Mouse (Mus musculus): ENCODE results near the gene Cnbp. TPM values are rescaled to one million over a fixed set of nuclear protein-coding genes. Genes with fewer than 3 reads are reported as not detected.

Cnbp gene
- polyA plus RNA-seq, 1 experiment from 2014 or later: 1,396 TPM

DNA sequence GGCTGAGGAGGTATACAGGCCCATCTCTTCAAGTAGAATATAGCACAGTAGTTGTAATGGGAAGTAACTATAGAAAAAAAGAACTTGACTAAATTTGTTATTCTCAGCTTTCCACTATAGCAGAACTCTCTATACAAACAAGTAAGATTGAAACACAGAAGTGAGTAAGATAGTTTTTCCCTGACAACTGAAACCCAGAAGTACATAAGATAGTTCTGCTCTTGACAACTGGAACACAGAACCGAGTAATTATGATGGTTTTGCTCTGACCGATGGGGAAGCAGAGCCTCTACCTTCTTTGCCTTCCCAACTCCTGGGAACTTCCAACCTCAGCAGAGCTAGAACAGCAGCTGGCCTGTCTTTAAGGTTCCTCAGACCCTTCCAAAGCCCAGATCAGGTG lies 41.8 kb downstream of the Cnbp start:
- WGBS: 98% methylated on average over 2 of the region's 2 CpGs
- no peak for DNase-seq (ENCODE audit: low spot score)
- H3K9me3 ChIP-seq (replicated peaks): no peaks in the 10 kb centered on the region
- peaks cover 31% of the 10 kb centered on the region for H3K4me1 ChIP-seq
- H3K4me3 ChIP-seq: no peak overlapping the region
- peaks cover 11% of the 10 kb centered on the region for H3K36me3 ChIP-seq
- H3K27ac ChIP-seq (replicated peaks): no peak overlapping the region
- H3K27me3 ChIP-seq (ENCODE audit: low read depth, poor library complexity, severe bottlenecking): peaks cover 28% of the 10 kb centered on the region

DNA sequence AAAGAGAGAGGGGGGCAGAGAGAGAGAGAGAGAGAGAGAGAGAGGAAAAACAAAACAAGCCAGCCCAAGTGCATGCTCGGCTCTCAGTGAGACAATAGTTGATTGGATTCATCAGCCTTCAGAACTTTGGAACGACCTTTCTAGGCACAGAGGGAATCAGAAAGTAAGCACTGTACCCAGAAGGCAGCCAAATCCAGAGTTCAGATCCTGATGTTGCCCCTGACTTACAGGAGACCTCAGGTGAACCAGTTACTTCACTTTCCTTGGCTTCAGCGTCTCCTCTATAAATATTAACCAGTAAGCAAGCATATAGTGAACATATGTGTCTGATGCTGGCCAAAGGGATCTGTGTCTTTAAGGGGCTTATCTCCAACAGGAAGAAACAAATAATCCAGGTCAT lies 42.4 kb downstream of the Cnbp start:
- H3K36me3 ChIP-seq: peaks cover 6% of the 10 kb centered on the region
- H3K27me3 ChIP-seq (ENCODE audit: low read depth, poor library complexity, severe bottlenecking): peaks cover 24% of the 10 kb centered on the region
- peaks cover 31% of the 10 kb centered on the region for H3K4me1 ChIP-seq
- H3K4me3 ChIP-seq: no peak overlapping the region
- no peak overlapping the region for H3K27ac ChIP-seq (replicated peaks)
- no peaks in the 10 kb centered on the region for H3K9me3 ChIP-seq (replicated peaks)
- 75% methylated on average over 3 of the region's 3 CpGs for WGBS
- DNase-seq (ENCODE audit: low spot score): no peak

DNA sequence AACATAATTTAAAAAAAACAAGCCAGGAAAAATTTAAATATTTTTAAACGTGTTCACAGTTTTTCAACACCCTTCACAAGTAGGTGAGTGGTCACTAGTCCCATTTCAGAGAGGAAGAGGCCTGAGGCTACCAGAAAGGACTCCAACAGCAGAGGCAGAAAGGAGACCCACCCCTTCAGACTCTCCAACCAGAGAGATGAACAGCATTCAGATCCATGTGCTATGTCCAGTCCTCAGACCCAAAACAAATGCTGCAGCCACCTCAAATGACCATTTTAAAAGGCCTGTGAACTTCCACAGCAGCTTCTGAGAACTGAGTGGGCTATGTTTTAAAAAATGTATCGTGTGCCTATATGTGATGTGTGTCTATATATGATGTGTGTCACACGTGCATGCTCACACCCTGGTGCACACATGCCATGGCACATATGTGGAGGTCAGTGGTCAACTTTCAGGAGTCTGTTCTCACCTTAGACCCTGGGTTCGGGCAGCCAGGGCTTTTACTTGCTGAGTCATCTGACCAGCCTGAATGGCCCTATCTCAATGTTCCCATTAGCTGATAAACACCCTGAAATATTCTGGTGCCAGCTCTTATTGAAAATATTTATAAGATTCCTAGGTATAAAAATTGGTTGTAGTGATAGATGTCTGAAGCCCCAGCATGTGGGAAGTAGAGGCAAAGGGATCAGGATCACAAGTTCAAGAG lies 43.0 kb downstream of the Cnbp start:
- H3K27me3 ChIP-seq (ENCODE audit: low read depth, poor library complexity, severe bottlenecking): peaks cover 18% of the 10 kb centered on the region
- no peak overlapping the region for H3K4me3 ChIP-seq
- no peaks in the 10 kb centered on the region for H3K9me3 ChIP-seq (replicated peaks)
- H3K36me3 ChIP-seq: peaks cover under 1% of the 10 kb centered on the region; the same call in 1 of the 2 replicates
- no peak overlapping the region for H3K27ac ChIP-seq (replicated peaks)
- 88% methylated on average over 4 of the region's 4 CpGs for WGBS
- no peak for DNase-seq (ENCODE audit: low spot score)
- peaks cover 31% of the 10 kb centered on the region for H3K4me1 ChIP-seq

DNA sequence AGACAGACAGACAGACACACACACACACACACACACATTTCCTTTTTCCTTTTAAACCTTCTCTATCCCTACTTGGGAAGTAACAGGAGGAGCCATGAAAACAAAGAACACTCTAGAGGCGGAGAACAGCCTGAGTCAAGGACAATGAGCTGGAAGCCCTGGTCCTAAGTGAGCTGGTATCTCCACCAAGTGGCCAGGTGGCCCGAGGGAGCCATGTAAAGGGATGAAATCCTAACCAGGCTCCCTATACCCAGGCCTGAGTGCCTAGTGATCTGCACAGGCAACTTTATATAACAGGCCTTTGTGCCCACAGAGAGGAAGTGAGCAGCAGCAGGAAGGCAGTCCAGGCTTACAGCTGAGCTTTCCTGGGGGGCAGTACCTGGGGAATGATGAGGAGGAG lies 44.0 kb downstream of the Cnbp start:
- H3K27ac ChIP-seq (replicated peaks): no peak overlapping the region
- peaks cover 22% of the 10 kb centered on the region for H3K4me1 ChIP-seq
- H3K4me3 ChIP-seq: no peak overlapping the region
- peaks cover 3% of the 10 kb centered on the region; the same call in 1 of the 2 replicates for H3K36me3 ChIP-seq
- H3K27me3 ChIP-seq (ENCODE audit: low read depth, poor library complexity, severe bottlenecking): peaks cover 15% of the 10 kb centered on the region
- DNase-seq (ENCODE audit: low spot score): no peak
- 57% methylated on average over 2 of the region's 2 CpGs for WGBS
- H3K9me3 ChIP-seq (replicated peaks): no peaks in the 10 kb centered on the region

DNA sequence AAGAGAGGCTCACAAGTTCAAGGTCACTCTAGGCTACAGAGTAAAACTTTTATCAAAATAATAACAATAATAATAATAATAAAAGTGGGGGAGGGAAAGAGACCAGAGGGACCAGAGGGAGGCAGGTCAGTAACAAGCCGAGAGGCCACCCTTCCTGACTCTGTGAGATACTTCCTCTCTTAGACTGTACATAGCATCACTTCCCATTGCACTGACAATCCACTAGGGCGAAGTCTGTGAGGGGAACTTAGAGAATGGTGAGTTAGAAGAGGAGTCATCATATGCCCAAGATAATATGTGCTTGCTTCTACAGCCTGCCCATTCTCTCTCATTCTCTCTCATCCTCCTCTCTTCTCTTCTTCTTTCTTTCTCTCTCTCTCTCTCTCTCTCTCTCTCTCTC lies 44.9 kb downstream of the Cnbp start:
- Histone ChIP-seq H3K27me3 (ENCODE audit: low read depth, poor library complexity, severe bottlenecking) (peaks cover 15% of the 10 kb centered on the region), H3K4me3 (no peak overlapping the region), H3K27ac (replicated peaks) (no peak overlapping the region), H3K9me3 (replicated peaks) (no peaks in the 10 kb centered on the region), H3K36me3 (peaks cover 3% of the 10 kb centered on the region; the same call in 1 of the 2 replicates), H3K4me1 (peaks cover 14% of the 10 kb centered on the region)
- no peak for DNase-seq (ENCODE audit: low spot score)
- WGBS: 82% methylated on average over 2 of the region's 2 CpGs

DNA sequence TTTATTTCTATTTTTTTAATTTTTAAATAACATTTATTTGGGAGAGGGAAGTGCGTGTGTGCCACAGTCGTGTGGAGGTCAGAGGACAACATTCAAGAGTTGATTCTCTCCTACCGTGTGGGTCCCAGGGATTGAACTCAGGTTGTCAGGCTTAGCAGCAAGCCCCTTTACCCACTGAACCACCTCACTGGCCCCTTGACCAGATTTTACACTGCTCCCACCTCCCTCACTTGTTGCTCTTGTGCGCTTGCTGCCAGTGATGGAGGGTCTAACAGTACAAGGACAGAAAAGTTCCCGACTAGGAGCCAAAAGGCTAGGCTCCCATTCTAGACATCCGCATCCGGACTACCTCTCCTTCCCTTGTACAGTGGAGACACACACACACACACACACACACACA lies 45.5 kb downstream of the Cnbp start:
- H3K36me3 ChIP-seq: peaks cover 3% of the 10 kb centered on the region; the same call in 1 of the 2 replicates
- no peaks in the 10 kb centered on the region for H3K9me3 ChIP-seq (replicated peaks)
- peaks cover 9% of the 10 kb centered on the region for H3K4me1 ChIP-seq
- H3K4me3 ChIP-seq: no peak overlapping the region
- no peak overlapping the region for H3K27ac ChIP-seq (replicated peaks)
- peaks cover 13% of the 10 kb centered on the region for H3K27me3 ChIP-seq (ENCODE audit: low read depth, poor library complexity, severe bottlenecking)
- no peak for DNase-seq (ENCODE audit: low spot score)
- WGBS: 88% methylated on average over 7 of the region's 7 CpGs

DNA sequence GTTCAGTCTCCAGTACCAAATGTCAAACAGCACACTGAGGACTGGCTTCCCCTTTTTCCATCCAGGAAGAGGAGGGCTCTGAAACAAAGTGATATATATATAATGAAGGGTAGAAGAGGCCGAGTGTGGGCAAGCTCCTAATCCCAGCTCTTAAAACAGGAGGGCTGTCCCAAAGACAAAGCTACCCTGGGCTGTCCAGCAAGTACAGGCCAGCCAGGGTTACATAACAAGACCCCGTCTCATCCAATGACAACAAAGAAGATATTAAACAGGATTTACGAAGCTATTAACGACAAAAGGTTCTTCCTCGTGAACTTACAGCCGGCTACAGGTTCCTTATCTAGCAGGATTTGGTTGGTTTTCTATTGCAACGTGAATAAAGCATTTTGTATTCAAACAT lies 46.0 kb downstream of the Cnbp start:
- H3K4me3 ChIP-seq: no peak overlapping the region
- peaks cover 7% of the 10 kb centered on the region for H3K27me3 ChIP-seq (ENCODE audit: low read depth, poor library complexity, severe bottlenecking)
- no peak overlapping the region for H3K27ac ChIP-seq (replicated peaks)
- WGBS: 83% methylated on average over 7 of the region's 7 CpGs
- peaks cover 4% of the 10 kb centered on the region; the same call in 1 of the 2 replicates for H3K4me1 ChIP-seq
- DNase-seq (ENCODE audit: low spot score): no peak
- H3K9me3 ChIP-seq (replicated peaks): no peaks in the 10 kb centered on the region
- H3K36me3 ChIP-seq: peaks cover 3% of the 10 kb centered on the region; the same call in 1 of the 2 replicates

DNA sequence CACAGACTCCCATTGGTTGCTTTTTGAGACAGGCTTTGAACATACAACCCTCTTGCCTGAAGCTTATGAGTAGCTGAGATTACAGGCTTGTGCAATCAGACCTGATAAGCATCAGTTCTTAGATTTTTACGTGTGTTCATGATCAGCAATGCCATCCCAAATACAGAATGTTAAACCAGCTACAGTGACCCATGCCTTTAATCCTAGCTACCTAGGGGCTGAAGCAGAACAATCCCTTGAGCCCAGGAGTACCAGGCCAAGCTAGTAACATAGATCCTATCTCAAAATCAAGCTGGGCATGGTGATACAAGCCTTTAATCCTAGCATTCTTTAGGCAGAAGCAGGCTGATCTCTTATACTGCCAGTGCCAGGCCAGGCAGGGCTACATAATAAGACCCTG lies 46.9 kb downstream of the Cnbp start:
- Histone ChIP-seq H3K9me3 (replicated peaks) (no peaks in the 10 kb centered on the region), H3K27ac (replicated peaks) (no peak overlapping the region), H3K27me3 (ENCODE audit: low read depth, poor library complexity, severe bottlenecking) (no peaks in the 10 kb centered on the region), H3K36me3 (peaks cover 3% of the 10 kb centered on the region; the same call in 1 of the 2 replicates), H3K4me3 (no peak overlapping the region), H3K4me1 (no peaks in the 10 kb centered on the region)
- WGBS: 87% methylated on average over 1 of the region's 1 CpGs
- DNase-seq (ENCODE audit: low spot score): no peak

DNA sequence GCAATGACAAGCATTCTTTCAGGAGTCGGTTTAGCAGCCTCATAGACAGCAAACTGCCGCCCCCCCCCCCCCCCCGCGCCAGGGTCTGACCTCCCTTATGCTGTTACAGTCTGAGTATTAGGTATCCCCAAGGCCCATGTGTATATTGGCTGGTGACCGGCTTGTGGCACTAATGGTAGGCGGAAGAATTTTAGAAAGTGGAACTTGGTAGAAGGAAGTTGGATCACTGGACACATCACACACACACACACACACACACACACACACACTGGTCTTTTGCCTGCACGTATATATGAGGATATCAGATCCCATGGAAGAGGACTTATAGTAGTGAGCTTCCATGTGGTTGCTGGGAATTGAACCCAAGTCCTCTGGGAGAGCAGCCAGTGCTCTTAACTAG lies 48.4 kb downstream of the Cnbp start:
- Histone ChIP-seq H3K4me1 (no peaks in the 10 kb centered on the region; the same call in 1 of the 2 replicates), H3K27me3 (ENCODE audit: low read depth, poor library complexity, severe bottlenecking) (no peaks in the 10 kb centered on the region), H3K36me3 (peaks cover 3% of the 10 kb centered on the region; the same call in 1 of the 2 replicates), H3K27ac (replicated peaks) (no peak overlapping the region), H3K4me3 (no peak overlapping the region), H3K9me3 (replicated peaks) (no peaks in the 10 kb centered on the region)
- 80% methylated on average over 7 of the region's 7 CpGs for WGBS
- DNase-seq (ENCODE audit: low spot score): no peak

DNA sequence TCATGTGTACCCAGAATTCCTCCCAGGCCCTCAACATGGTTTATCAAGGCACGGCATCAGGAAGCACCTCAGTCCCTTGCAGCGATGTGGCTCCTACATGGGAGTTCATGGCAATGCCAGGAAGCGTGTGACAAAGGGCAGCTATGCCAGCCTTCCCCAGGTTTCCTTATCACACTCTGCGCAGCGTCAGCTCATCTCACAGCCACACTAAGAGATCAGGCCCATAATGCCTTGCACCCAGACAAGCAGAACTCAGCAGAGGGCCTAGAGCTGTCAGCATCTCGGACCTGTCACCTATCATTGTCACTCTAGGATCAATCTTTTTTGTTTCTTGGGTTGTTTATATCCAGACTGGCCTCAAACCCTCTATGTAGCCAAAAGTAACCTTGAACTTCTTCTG lies 51.3 kb downstream of the Cnbp start:
- Histone ChIP-seq H3K4me3 (no peak overlapping the region), H3K27ac (replicated peaks) (no peak overlapping the region), H3K4me1 (peaks cover 13% of the 10 kb centered on the region), H3K9me3 (replicated peaks) (no peaks in the 10 kb centered on the region), H3K27me3 (ENCODE audit: low read depth, poor library complexity, severe bottlenecking) (no peaks in the 10 kb centered on the region), H3K36me3 (0 out of 2 replicates have a peak, but pooled peaks cover 3% of the 10 kb centered on the region)
- no peak for DNase-seq (ENCODE audit: low spot score)
- WGBS: 93% methylated on average over 6 of the region's 6 CpGs

DNA sequence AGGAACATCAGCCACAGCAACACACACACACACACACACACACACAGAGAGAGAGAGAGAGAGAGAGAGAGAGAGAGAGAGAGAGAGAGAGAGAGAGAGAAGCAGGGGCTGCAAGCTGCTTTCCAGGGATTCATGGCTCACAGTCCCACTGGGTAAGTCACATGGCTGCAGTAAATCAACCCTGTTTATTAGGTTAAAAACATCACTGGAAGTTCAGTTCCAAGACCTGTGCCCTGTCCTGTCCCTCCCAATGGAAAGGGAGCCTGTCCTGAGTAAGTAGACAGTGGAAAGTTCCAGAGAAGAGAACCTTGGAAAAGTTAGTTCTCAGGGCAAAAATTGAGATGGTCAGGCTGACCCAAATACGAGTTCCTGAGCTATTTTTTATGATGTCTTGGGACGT lies 53.6 kb downstream of the Cnbp start:
- WGBS: 62% methylated on average over 2 of the region's 2 CpGs
- Histone ChIP-seq H3K4me1 (peaks cover 13% of the 10 kb centered on the region), H3K4me3 (no peak overlapping the region), H3K9me3 (replicated peaks) (no peaks in the 10 kb centered on the region), H3K27ac (replicated peaks) (no peak overlapping the region), H3K36me3 (peaks cover 14% of the 10 kb centered on the region), H3K27me3 (ENCODE audit: low read depth, poor library complexity, severe bottlenecking) (no peaks in the 10 kb centered on the region)
- DNase-seq (ENCODE audit: low spot score): no peak

DNA sequence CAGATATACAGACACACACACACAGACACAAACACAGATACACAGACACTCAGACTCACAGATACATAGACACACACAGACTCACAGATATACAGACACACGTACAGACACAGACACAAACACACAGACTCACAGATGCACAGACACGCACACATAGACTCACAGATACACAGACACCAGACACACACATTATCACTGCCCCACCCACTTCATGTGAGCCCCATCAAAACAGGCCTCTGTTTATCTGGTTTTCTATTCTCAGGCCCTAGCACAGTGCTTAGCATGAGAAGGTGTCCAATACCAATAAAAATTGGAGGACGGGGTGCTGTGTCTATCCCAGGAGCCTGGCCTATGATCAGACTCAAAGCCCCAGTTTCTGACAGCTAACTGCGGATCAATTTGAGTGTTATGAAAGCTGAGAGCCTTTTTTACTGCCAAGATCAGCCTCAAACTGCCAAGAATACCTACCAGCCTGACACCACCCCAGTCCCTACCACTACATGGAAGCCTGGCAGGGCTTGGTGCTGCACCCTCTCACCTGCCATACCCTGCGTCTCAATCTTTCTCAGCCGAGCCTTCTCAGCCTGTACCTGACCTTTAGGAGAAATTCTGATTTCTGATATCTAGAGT lies 54.5 kb downstream of the Cnbp start:
- 93% methylated on average over 6 of the region's 6 CpGs for WGBS
- peak overlapping the region; percentile 38; the same call in 1 of the 2 replicates for H3K27ac ChIP-seq (replicated peaks)
- peaks cover 19% of the 10 kb centered on the region for H3K36me3 ChIP-seq
- H3K4me1 ChIP-seq: peaks cover 13% of the 10 kb centered on the region
- H3K27me3 ChIP-seq (ENCODE audit: low read depth, poor library complexity, severe bottlenecking): no peaks in the 10 kb centered on the region
- no peak overlapping the region for H3K4me3 ChIP-seq
- DNase-seq (ENCODE audit: low spot score): no peak
- no peaks in the 10 kb centered on the region for H3K9me3 ChIP-seq (replicated peaks)

Data from midbrain, embryonic 10.5 days (tissue).